Mouse (Mus musculus) B cell, adult 62 days (primary cell): Measurements from ENCODE around the gene Gm2a. TPM values are rescaled to one million over a fixed set of nuclear protein-coding genes. Genes with fewer than 3 reads are reported as not detected.

Source experiments
- total RNA-seq: library from RNA; stranded (reverse); gene quantifications from 4 replicates; pipeline ENCODE4 v1.2.4, GENCODE M21; 2023

The Gm2a gene
- 122 to 128 TPM (median 125 TPM) in 4 replicates for total RNA-seq

DNA sequence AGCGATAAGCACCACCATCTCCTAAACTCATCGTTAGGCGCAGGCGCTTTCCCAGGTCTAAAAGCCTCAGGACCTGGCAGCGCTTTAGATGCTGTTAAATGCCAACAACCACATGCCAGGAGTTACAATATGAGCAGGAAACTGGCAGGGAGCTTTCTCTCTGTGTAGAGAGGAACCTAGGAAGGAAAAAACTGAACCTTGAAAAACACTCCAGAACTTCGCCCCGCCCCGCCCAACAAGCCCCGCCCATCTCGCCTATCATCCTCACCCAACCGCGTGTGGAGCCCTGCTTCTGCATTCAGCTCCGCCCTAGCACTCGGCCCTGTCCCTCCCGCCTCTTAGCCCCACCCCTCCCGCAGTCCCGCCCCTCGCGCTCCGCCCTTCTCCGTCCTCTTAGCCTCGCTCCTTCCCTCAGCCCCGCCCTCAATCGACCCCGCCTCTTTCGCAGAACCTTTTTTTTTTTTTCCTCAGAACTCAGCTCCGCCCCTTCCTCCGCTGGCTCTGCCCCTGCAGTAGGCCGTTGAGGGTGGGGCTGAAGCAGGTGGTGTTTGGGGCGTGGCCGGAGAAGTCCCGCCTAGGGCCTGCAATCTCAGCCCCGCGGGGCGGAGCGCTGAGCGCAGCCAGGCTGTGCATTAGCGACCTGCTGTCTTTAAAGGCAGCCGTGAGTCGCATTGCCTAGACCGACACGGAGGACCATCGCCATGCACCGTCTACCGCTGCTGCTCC lies at the start of gene Gm2a:
Gene Gm2a, plus strand, starts transcription at position 653 of the 726 bp plus-strand sequence.

DNA sequence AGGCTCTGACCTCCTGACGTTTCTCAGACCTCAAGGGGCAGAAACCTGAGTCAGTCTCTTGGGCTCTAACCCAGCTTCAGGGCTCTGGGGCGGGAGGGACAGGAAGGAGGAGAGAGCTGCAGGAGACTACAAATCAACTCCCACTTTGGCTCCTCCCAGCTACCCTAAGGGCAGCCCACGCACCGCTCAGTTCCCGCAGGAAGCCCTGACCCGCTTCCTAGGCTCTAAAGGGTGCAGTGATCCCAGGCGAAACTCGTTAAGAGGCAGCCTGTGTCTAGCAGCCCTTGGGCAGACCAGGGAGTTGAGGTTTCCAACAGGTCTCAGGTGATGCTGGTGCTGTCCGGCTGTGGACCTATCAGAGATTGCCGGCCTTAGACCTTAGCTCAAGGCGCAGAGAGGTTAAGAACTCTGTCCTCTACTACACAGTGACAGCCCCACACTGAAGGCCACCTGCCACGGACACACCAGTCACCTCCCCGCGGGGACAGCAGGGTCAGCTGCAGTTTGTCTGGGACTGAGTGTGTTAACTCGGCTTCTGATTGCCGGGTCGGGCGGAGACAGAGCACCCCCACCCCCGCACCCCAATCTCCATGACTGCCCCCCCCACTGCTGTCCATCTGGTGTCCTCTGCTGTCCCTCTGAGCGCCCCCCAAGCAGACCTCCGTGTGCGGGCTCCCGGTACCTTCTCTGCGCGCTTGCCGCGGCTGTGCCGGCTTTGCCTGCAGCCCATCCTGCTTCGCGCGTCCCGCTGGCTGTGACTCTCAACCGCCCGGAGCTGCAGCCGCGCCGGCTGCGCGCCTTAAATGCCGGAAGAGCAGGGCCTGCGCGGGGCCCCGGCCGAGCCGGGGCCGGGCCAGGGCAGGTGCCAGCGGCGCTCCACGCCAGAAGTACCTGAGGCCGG lies 20.3 kb upstream of the Gm2a start, which contains the start of gene Ccdc69:
Gene Ccdc69, minus strand, starts transcription at position 801 of the 901 bp plus-strand sequence.

DNA sequence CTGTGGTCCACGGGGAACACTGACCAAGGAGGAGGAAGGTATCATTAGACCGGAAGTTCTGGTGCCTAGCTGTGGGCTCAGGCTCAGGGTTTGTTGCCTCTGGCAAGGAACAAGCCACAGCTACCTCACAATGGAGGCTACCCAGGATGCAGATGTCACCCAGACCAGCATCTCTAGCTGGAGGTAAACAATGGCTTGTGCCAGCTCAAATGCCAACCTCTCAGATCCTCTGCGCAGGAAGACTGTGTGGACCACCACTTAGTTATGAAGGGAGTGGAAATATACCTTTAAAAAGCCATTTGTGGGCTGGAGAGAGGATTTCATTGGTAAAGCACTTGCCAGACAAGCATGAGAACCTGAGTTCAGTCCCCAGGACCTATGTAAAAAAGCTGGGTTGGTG lies 53.7 kb downstream of the Gm2a start, which contains the start of gene Slc36a3:
Gene Slc36a3, minus strand, starts transcription at position 101 of the 400 bp plus-strand sequence.

Other genes starting within 250 kb of the Gm2a start
- 4.5 to 9.2 TPM (median 7.7 TPM) in 4 replicates for gene Lyrm7, start 237.2 kb upstream of the Gm2a start, total RNA-seq
- 114 to 138 TPM (median 116 TPM) in 4 replicates for gene Hint1, start 231.7 kb upstream of the Gm2a start, total RNA-seq
- not detected in 4 replicates for gene Gpx3, start 195.7 kb upstream of the Gm2a start, total RNA-seq
- gene Tnip1, start 135.2 kb upstream of the Gm2a start, total RNA-seq: 100 to 112 TPM (median 111 TPM) in 4 replicates
- 243 to 257 TPM (median 248 TPM) in 4 replicates for gene Anxa6, start 64.7 kb upstream of the Gm2a start, total RNA-seq
- gene Ccdc69, start 20.0 kb upstream of the Gm2a start, total RNA-seq: 36.5 to 42.5 TPM (median 40.9 TPM) in 4 replicates
- gene Slc36a3, start 53.6 kb downstream of the Gm2a start, total RNA-seq: not detected in 4 replicates
- not detected in 4 replicates for gene Slc36a2, start 87.0 kb downstream of the Gm2a start, total RNA-seq
- gene Slc36a1, start 106.2 kb downstream of the Gm2a start, total RNA-seq: 12.4 to 17.0 TPM (median 14.3 TPM) in 4 replicates
- 0.06 TPM in 1 of 4 replicates, not detected in the others for gene Fat2, start 238.4 kb downstream of the Gm2a start, total RNA-seq